Mouse (Mus musculus) fat pad, adult 2 months (tissue): ENCODE results near the gene Pdia5.

ENCODE experiments used
- DNase-seq: peaks from one replicate; pipeline ENCODE4 v3.0.0-alpha.2; 2011; ENCODE audit warnings: low read depth, low spot score; ENCODE audit errors: extremely low read depth

Gene Pdia5

GRCm38 (mm10) chr16:35490231-35491070 is at the start of gene Pdia5:
Pdia5 (minus strand) TSS chr16:35490873.
- no peak for DNase-seq

GRCm38 (mm10) chr16:35539041-35539440 is 48.4 kb upstream of the Pdia5 start:
- no peak for DNase-seq

GRCm38 (mm10) chr16:35537651-35538050 is 47.0 kb upstream of the Pdia5 start:
- no peak for DNase-seq

- DNase-seq, result no peak
Measured at GRCm38 (mm10) chr16:35534630-35535029, 44.0 kb upstream of the Pdia5 start.

GRCm38 (mm10) chr16:35524200-35524599 is 33.5 kb upstream of the Pdia5 start:
- DNase-seq, result no peak

DNA sequence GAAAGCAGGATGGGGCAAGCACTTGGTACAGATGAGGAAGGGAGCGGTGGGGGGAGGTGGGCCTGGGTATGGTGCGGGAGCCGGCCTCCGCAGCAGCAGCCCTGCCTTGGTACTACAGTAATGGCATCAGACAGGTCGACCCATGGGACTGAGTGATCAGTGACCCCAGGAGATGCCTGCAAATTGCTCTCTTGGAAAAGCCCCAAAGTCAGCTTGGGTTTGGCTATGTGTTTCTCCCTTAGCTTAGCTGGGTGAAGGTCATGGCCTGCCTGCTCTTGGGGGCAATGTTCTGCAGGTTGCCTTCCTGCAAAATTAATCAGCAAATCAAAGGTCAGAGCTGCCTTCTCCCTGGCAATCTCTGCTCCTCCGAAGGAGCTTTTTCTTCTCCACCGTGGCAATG is 28.6 kb upstream of the Pdia5 start:
- DNase-seq, result no peak

DNA sequence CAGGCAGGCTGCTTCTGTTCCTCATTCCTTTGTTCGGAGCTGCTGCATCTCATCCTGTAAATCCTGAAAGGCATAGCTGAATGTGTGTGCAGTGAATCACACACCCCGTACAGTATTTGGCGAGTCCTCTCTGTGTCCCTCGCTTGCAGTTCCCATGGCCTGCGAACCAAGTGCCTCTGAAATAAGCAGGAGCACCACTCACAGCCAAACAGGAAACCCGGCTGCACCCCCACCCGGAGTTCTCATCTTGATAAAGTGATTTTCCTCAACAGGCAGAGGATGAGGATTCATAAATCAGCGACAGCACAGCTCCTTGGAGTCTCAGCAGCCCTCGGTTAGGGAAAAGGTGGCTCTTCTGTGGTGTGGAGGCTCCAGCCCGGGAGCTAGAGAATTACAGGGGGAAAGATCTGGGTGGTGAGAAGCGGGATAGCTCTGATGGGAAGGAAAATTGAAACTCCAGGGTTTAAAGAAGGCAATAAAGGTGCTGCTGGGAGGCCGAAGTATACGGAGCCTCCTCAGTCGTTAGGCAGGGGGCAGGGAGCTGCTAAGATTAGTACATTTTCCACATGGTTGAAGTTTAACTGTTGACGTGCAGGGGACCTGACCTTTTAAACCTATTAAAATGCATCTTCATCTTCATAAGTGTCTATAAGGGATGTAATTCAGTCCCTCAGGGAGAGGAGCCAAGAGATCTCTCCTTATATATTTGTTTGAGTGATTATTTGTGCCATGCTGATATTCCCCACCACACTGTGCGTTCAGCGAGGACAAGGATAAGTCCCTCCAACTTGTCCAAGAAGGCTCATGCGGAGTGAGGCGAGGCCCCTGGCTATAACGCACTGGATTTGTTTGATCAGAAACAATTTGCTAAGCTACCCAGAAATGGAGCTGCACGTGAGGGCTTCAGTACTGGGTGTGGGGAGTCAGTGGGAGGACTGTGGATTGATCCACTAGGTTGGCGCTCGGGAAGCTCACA is 27.6 kb upstream of the Pdia5 start:
- no peak for DNase-seq

- no peak for DNase-seq
Measured at GRCm38 (mm10) chr16:35515977-35516612, 25.4 kb upstream of the Pdia5 start.

DNA sequence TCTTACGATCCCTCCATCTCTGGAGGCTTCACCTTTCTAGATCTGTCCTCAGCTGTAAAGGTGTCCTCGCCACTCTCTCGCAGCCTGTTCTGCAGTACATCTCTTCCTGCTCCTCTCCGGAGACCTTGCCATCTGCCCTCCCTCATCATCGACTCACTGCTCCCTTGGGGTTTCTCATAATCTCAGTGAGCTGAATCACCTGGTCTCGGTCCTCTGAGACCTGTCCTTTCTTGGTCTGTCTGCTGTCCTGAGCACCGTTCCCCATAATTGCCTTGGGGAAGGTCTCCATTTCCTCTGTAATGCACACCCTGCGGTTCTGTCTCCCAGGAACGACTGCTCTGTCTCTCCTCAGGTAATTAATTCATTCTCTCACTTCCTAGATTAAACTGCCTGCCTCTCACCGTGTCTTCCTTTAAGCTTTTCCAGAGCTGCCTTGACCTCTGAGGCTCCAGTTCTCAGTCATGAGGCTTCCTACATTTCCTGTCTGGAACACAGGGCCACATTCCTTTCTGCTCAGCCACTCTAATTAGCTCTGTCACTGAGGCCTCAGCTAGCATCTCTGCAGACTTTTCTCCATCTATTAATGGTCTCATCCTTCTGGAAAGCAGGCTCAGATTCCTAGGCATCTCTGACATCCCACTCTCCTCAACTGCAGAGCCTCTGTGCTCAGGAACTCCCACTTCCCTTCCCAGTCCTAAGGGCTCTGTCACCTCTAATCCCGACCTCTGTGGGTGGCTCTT is 18.8 kb upstream of the Pdia5 start:
- DNase-seq, result no peak

DNA sequence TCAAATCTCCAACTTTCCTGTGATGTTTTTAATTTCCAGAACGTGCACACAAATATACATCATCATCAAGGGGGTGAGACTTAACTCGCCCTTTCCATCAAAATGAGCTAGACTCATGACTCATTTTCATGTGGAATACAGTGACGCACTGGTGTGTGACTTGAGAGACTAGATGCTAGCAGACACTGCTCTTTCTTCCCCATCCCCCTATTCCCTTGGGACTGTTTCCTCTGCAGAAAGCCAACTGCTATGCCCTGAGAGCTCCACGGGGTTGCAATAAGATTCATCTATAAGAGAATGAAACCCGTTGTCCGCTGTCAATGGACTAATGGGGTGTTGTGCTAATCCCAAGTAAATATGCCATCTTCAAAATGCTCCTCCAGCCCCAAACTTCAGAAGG is 17.9 kb upstream of the Pdia5 start:
- DNase-seq, result no peak

GRCm38 (mm10) chr16:35505786-35506185 is 15.1 kb upstream of the Pdia5 start:
- DNase-seq, result no peak

- no peak for DNase-seq
Measured at GRCm38 (mm10) chr16:35504266-35504665, 13.6 kb upstream of the Pdia5 start.

DNA sequence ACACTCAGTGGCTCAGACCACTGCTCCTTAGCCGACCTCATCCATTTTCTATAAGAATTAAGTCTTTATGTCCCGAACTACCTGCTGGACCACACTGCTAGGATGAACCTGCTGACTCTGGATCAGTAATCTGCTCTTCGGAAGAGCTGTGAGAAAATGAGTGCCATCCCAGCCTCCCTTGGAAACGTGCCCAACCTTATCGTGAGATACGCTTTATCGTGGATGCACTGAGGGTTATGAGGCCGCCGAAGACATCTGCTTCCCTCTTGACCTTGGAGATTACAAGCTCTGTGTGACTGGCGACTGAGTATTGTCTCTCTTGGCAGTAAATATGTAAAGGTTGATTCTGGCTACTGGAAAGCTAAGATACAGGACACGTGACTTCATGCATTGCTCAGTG is 11.8 kb upstream of the Pdia5 start:
- DNase-seq, result no peak

DNA sequence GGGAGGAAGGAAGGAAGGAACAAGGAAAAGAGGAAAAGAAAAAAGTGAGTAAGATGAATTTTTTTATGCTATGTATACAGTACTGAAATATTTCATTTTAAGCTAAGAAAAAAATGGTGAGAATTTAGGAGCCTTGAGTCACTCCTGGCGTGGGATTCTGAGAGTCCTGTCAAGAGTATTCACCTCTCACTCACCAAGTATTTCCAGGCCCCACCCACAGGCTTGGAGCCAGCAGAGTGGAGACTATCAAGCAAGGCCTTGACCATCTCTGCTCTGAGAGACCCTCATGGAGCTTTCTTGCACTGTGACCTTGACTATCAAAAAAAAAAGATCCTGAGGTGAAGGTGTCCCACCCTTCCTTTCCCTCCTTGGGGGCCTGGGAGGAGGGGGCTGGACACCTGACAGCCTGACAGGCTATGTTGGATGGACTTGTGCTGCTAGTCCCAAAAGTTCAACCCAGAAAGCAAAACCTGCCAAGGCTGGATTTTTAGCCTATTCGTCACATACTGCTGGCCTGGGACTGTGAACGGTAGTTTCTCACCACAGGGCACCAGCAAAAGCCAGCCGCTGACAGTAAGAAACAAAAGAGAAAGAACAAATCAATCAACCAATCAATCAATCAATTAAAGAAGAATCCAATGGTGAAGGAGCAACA is 10.6 kb upstream of the Pdia5 start:
- DNase-seq, result no peak

GRCm38 (mm10) chr16:35500342-35500741 is 9.7 kb upstream of the Pdia5 start:
- DNase-seq, result no peak

DNA sequence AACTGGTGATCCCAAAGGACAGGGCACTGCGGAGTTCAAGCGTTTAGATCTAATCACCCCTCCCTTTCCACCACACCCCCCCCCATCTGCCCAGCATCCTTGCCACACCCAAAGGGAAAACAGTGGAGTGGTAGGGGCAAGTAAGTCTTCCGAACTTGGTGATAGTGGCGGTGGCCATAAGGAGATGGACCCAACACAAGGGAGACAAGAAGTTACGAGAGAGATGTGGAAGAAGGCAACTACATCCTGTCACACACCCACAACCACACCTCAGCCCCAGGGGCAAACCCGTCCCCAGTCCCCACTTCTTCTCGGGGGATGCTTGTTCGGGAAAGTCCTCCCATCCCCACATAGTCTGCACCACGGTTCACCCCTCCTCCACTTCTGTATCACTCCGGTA is 880 bp downstream of the Pdia5 start:
- DNase-seq, result no peak

GRCm38 (mm10) chr16:35489066-35489718 is 1.5 kb downstream of the Pdia5 start:
- DNase-seq, result no peak

DNA sequence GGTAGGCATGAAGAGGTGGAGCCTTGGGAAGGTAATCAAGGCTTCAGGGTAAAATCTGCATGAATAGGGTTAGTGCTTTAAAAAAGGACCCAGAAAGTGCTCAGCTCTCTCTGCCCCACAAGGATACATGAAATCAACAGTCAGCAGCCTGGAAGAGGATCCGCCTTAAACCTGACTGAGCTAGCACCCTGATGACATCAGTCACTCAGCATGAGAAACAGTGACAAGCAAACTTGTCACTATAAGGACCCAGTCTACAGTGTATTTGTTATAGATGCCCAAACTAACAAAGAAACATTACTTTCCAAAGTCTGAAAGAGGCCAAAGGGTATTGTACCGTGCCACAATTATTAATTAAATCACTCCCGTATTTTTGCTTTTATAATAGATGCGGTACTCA is 2.9 kb downstream of the Pdia5 start:
- DNase-seq, result no peak

GRCm38 (mm10) chr16:35487056-35487455 is 3.6 kb downstream of the Pdia5 start:
- no peak for DNase-seq

- DNase-seq, result no peak
Measured at GRCm38 (mm10) chr16:35485711-35486110, 5.0 kb downstream of the Pdia5 start.
